Mouse (Mus musculus): ENCODE results near the gene Gna12. TPM values are rescaled to one million over a fixed set of nuclear protein-coding genes. Genes with fewer than 3 reads are reported as not detected.

The Gna12 gene
- 63.0 and 77.1 TPM in 2 replicates for polyA plus RNA-seq (2014; fragmentation: Nextera tagmentation; extraction: Ambion mirVana)

DNA sequence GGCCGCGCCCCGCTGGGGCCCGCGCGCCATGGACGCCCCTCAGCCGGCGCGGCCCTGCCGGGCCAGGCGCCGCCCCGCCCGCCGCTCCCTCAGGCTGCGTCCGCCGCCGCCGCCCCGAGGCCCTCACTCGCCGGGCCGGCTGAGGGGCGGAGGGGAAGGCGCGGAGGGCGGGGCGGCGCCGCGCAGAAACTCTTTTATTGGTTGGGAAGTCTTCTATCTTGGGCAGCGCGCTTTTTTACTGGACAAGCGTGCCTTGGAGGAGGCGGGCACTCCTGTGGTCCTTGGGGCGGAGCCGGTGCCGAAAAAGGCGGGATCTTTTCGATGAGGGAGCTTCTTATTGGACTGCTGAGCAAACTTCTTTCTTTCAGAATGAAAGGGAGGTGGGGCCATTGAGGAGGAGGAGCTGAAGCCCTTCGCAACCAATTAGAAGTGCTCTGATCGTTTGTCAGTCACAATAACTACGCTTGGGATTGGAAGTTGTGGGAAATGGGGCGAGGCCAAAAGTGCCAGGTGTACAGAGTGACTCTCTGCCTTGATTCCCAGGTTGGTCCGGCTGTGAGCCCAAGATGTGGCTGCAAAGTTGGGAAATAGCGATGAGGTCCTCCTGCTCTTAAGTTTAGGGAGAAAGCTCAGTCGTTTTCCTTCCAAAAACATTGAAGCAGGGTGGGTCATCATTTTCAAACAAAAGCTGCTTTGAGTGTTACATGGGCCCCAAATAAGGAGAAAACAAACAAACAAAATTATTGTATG is at the start of gene Gna12:
Gna12 (minus strand) TSS at position 118 of the 750 bp plus-strand sequence.
- Histone ChIP-seq H3K27ac (ENCODE audit: low read depth) (peak within 1 kb of the TSS; percentile 81), H3K4me3 (ENCODE audit: low read depth, low read length) (peak within 1 kb of the TSS; percentile 87), H3K9ac (peak within 1 kb of the TSS; percentile 83), H3K4me1 (ENCODE audit: insufficient read depth) (peaks cover 13% of the 10 kb centered on the region), H3K4me2 (peak within 1 kb of the TSS; percentile 93), H3K36me3 (ENCODE audit: insufficient read depth) (no peaks in the 10 kb centered on the region), H3K27me3 (ENCODE audit: insufficient read depth, low read length) (no peaks in the 10 kb centered on the region), H3K9me3 (ENCODE audit: low read depth, low read length) (no peaks in the 10 kb centered on the region)
- peak; percentile 98 for ATAC-seq (ENCODE audit: insufficient read depth)
- no peak for TF ChIP-seq CTCF (IDR thresholded peaks at IDR 0.05; ENCODE audit: low read depth)
- WGBS: under 1% methylated on average over 46 of the region's 49 CpGs
- peak; percentile 100 for DNase-seq

DNA sequence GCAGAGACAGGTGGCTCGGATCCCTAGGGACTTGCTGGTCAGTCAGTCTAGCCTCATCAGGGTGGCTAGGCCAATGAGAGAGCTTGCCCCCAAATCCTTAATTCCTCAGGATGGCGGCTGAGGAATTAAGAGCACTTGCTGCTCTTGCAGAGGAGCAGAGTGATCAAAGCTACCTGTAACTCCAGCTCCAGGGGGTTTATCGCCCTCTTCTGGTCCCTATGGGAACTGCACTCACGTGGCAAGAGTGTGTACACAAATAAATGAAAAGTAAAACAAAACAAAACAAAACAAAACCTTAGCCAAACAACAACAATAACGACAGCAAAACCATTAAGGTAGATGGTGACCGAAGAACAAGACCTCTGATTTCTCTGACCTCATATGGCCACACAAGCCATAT is 48.4 kb upstream of the Gna12 start:
- H3K4me3 ChIP-seq (ENCODE audit: low read depth, low read length): no peak overlapping the region
- H3K27me3 ChIP-seq (ENCODE audit: insufficient read depth, low read length): no peaks in the 10 kb centered on the region
- no peaks in the 10 kb centered on the region for H3K9me3 ChIP-seq (ENCODE audit: low read depth, low read length)
- ATAC-seq (ENCODE audit: insufficient read depth): no peak
- no peaks in the 10 kb centered on the region for H3K4me1 ChIP-seq (ENCODE audit: insufficient read depth)
- H3K27ac ChIP-seq (ENCODE audit: low read depth): no peak overlapping the region
- H3K4me2 ChIP-seq: no peak overlapping the region
- H3K36me3 ChIP-seq (ENCODE audit: insufficient read depth): no peaks in the 10 kb centered on the region
- peak; percentile 53 for TF ChIP-seq CTCF (IDR thresholded peaks at IDR 0.05; ENCODE audit: low read depth)
- WGBS: 66% methylated on average over 6 of the region's 6 CpGs
- H3K9ac ChIP-seq: no peak overlapping the region
- no peak for DNase-seq

DNA sequence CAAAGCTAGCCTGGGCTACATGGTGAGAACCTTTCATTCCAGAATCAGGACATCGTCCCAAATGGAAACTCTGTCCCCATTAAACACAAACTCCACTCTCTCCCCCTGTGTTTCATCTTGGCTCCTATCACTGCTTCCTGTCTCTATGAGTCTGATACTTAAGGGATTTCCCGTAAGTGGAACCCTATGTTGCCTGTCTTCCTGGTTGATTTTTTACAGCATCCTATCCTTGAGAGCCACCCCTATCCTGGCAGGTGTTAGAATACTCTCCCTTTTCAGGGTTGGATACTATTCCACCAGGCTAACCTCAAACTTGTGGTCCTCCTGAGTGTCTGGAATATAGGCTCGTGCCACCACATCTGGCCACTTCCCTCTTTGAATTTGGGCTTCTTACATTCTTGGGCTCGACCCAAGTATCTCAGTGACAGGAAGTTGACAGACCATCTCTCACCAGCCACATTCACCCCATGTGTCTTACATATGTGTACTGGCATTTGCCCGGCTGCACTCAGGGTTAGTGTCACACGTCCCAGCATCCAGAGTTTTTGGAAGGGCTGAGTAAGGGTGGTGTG is 43.6 kb upstream of the Gna12 start:
- Histone ChIP-seq H3K27ac (ENCODE audit: low read depth) (no peak overlapping the region), H3K36me3 (ENCODE audit: insufficient read depth) (no peaks in the 10 kb centered on the region), H3K4me3 (ENCODE audit: low read depth, low read length) (no peak overlapping the region), H3K9ac (no peak overlapping the region), H3K4me1 (ENCODE audit: insufficient read depth) (peaks cover 17% of the 10 kb centered on the region; the same call in 1 of the 2 replicates), H3K4me2 (peak overlapping the region; percentile 55; the same call in 1 of the 2 replicates), H3K27me3 (ENCODE audit: insufficient read depth, low read length) (no peaks in the 10 kb centered on the region), H3K9me3 (ENCODE audit: low read depth, low read length) (no peaks in the 10 kb centered on the region)
- ATAC-seq (ENCODE audit: insufficient read depth): no peak
- no peak for DNase-seq
- 53% methylated on average over 6 of the region's 6 CpGs for WGBS
- TF ChIP-seq CTCF (IDR thresholded peaks at IDR 0.05; ENCODE audit: low read depth): no peak

DNA sequence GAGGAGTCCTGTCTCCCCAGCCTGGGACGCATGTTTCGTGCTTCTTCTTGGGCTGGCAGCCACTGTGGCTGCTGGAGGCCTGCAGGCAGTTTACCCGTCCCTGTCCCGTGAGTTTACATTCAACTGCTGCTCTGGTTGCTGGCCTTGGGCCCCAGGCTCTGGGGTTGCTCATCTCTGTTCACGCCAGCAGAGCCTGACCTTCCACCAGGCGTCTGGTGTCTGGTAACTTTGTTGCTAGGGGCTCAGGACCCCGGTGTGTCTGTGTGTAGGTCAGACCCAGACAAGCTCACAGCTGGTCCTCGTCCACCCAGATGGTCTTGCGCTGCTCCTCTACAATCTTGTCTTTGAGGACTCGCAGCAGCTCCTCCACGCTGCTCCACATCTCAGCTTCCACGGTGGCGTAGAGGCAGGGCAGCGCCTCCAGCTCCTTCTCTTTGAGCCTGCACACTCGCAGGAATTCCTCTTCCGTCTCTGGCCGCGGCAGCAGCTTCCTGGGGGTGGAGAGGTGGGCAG is 42.9 kb upstream of the Gna12 start:
- ATAC-seq (ENCODE audit: insufficient read depth): peak; percentile 52
- TF ChIP-seq CTCF (IDR thresholded peaks at IDR 0.05; ENCODE audit: low read depth): no peak
- no peaks in the 10 kb centered on the region for H3K36me3 ChIP-seq (ENCODE audit: insufficient read depth)
- H3K9ac ChIP-seq: no peak overlapping the region
- 5% methylated on average over 18 of the region's 18 CpGs for WGBS
- H3K4me1 ChIP-seq (ENCODE audit: insufficient read depth): peaks cover 17% of the 10 kb centered on the region; the same call in 1 of the 2 replicates
- no peaks in the 10 kb centered on the region for H3K9me3 ChIP-seq (ENCODE audit: low read depth, low read length)
- H3K4me3 ChIP-seq (ENCODE audit: low read depth, low read length): no peak overlapping the region
- peak; percentile 58 for DNase-seq
- peak overlapping the region; percentile 55 for H3K4me2 ChIP-seq
- H3K27ac ChIP-seq (ENCODE audit: low read depth): peak overlapping the region; percentile 60; the same call in 1 of the 2 replicates
- H3K27me3 ChIP-seq (ENCODE audit: insufficient read depth, low read length): no peaks in the 10 kb centered on the region

DNA sequence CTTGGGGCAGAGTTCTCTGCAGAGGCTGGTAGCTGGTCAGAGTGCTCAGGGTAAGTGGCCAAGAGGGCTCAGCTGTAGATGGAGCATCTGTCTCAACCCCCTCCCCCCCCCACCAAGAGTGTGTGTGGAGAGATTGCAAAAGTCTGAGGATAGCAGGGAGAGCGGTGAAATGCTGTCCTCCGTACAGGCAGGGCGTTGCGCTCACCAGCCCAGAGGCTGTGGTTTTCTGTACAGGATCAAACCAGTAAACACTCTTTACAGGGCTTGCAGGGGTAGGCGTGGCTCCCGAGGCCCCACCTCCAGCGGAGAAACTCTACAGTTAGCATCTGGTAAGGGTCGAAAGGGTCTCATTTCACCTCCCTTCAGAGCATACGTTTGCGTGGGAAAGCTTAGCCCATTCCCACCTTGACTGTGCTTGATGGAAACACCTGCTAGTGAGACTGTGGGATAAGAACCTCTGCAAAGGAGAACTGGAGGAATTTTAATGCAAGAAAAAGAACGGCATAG is 42.4 kb upstream of the Gna12 start:
- ATAC-seq (ENCODE audit: insufficient read depth) (peak; percentile 54; the same call in 1 of the 2 replicates), DNase-seq (peak; percentile 57)
- H3K36me3 ChIP-seq (ENCODE audit: insufficient read depth): no peaks in the 10 kb centered on the region
- H3K9me3 ChIP-seq (ENCODE audit: low read depth, low read length): no peaks in the 10 kb centered on the region
- 13% methylated on average over 11 of the region's 11 CpGs for whole genome bisulfite sequencing
- H3K27ac ChIP-seq (ENCODE audit: low read depth): peak overlapping the region; percentile 60; the same call in 1 of the 2 replicates
- H3K27me3 ChIP-seq (ENCODE audit: insufficient read depth, low read length): no peaks in the 10 kb centered on the region
- H3K4me1 ChIP-seq (ENCODE audit: insufficient read depth): peaks cover 17% of the 10 kb centered on the region; the same call in 1 of the 2 replicates
- H3K9ac ChIP-seq: no peak overlapping the region
- TF ChIP-seq CTCF (IDR thresholded peaks at IDR 0.05; ENCODE audit: low read depth): no peak
- peak overlapping the region; percentile 55 for H3K4me2 ChIP-seq
- H3K4me3 ChIP-seq (ENCODE audit: low read depth, low read length): no peak overlapping the region

DNA sequence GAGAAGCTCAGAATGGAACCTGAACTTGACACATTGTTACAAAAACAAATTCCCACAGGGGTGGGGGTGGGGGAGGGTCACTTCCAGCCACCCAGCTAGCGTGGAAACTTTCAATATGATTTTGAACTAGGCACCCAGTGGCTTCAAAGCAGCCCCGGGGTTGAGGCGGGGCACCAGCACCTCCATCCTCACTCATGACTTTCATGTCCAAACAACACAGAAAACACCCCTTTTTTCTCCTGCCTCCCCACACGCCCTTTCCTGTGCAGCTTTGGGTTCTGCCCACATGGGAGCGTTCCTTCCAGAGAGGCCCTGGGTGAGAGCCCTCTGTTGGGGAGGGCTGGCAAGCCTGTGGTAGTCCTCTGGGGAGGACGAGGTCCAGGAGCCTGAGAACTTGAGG is 41.0 kb upstream of the Gna12 start:
- no peaks in the 10 kb centered on the region for H3K27me3 ChIP-seq (ENCODE audit: insufficient read depth, low read length)
- no peak overlapping the region for H3K4me2 ChIP-seq
- ATAC-seq (ENCODE audit: insufficient read depth) (no peak), DNase-seq (no peak)
- H3K27ac ChIP-seq (ENCODE audit: low read depth): no peak overlapping the region
- no peak overlapping the region for H3K4me3 ChIP-seq (ENCODE audit: low read depth, low read length)
- TF ChIP-seq CTCF (IDR thresholded peaks at IDR 0.05; ENCODE audit: low read depth): no peak
- WGBS: 44% methylated on average over 6 of the region's 6 CpGs
- H3K9ac ChIP-seq: no peak overlapping the region
- no peaks in the 10 kb centered on the region for H3K9me3 ChIP-seq (ENCODE audit: low read depth, low read length)
- no peaks in the 10 kb centered on the region for H3K36me3 ChIP-seq (ENCODE audit: insufficient read depth)
- H3K4me1 ChIP-seq (ENCODE audit: insufficient read depth): peaks cover 17% of the 10 kb centered on the region; the same call in 1 of the 2 replicates

DNA sequence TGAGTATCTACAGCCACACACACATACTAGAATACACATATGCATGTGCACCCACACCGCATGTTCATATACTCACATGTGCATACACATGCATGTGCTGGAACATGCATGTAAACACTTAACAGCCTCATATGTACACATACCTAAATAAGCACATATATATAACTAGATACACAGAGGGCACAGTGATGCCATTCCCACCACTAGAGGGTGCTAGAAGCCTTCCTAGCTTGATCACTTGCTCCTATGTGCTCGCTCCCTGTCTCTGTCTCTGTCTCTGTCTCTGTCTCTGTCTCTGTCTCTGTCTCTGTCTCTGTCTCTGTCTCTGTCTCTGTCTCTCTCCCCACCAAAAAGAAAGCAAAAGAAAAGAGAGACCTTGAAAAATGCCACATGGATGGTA is 38.8 kb upstream of the Gna12 start:
- H3K9me3 ChIP-seq (ENCODE audit: low read depth, low read length): no peaks in the 10 kb centered on the region
- peak; percentile 87 for DNase-seq
- H3K9ac ChIP-seq: no peak overlapping the region
- TF ChIP-seq CTCF (IDR thresholded peaks at IDR 0.05; ENCODE audit: low read depth): peak; percentile 88
- H3K27ac ChIP-seq (ENCODE audit: low read depth): no peak overlapping the region
- no peaks in the 10 kb centered on the region for H3K36me3 ChIP-seq (ENCODE audit: insufficient read depth)
- H3K4me1 ChIP-seq (ENCODE audit: insufficient read depth): peaks cover 17% of the 10 kb centered on the region; the same call in 1 of the 2 replicates
- H3K4me3 ChIP-seq (ENCODE audit: low read depth, low read length): no peak overlapping the region
- H3K4me2 ChIP-seq: no peak overlapping the region
- 79% methylated on average over 2 of the region's 2 CpGs for WGBS
- ATAC-seq (ENCODE audit: insufficient read depth): no peak
- H3K27me3 ChIP-seq (ENCODE audit: insufficient read depth, low read length): no peaks in the 10 kb centered on the region
